Mouse (Mus musculus) ovary, postnatal 10 days (tissue): ENCODE data around the gene Zfp704.

Experiments used
- DNase-seq: peaks from one replicate; pipeline ENCODE4 v3.0.0; 2022; ENCODE audit warnings: low spot score

Zfp704 gene

GRCm38 (mm10) chr3:9424637-9425036, 185.2 kb downstream of the Zfp704 start:
- DNase-seq = no peak

GRCm38 (mm10) chr3:9423669-9424068, 186.2 kb downstream of the Zfp704 start:
- DNase-seq = no peak

GRCm38 (mm10) chr3:9408896-9409295, 201.0 kb downstream of the Zfp704 start:
- no peak for DNase-seq

- DNase-seq = no peak
Measured at GRCm38 (mm10) chr3:9407801-9408200, 202.1 kb downstream of the Zfp704 start.

GRCm38 (mm10) chr3:9407119-9407546, 202.8 kb downstream of the Zfp704 start:
- no peak for DNase-seq

- no peak for DNase-seq
Measured at GRCm38 (mm10) chr3:9405341-9405740, 204.5 kb downstream of the Zfp704 start.

- DNase-seq = no peak
Measured at GRCm38 (mm10) chr3:9403255-9404050, 206.4 kb downstream of the Zfp704 start.

- no peak for DNase-seq
Measured at GRCm38 (mm10) chr3:9402836-9403235, 207.0 kb downstream of the Zfp704 start.

- DNase-seq = no peak
Measured at GRCm38 (mm10) chr3:9402345-9402744, 207.5 kb downstream of the Zfp704 start.

- DNase-seq = no peak
Measured at GRCm38 (mm10) chr3:9401685-9402084, 208.2 kb downstream of the Zfp704 start.

GRCm38 (mm10) chr3:9400886-9401221, 209.0 kb downstream of the Zfp704 start:
- DNase-seq = no peak

- DNase-seq = peak; percentile 17
Measured at GRCm38 (mm10) chr3:9400201-9400885, 209.5 kb downstream of the Zfp704 start.

- DNase-seq = no peak
Measured at GRCm38 (mm10) chr3:9398271-9398670, 211.6 kb downstream of the Zfp704 start.
